Mouse (Mus musculus) liver (tissue): ENCODE data around the gene Gm21173.
"Not testable (repeated sequence)": the region's sequence is repeated elsewhere in the genome, so short reads cannot be mapped to it uniquely, and the experiment has no call there.

Experiments used
- DNase-seq: peaks from one replicate; pipeline ENCODE4 v3.0.0-alpha.2; 2020; ENCODE audit warnings: mixed read lengths

The Gm21173 gene

GRCm38 (mm10) chrY:76761300-76761699 lies at the start of gene Gm21173:
Gene Gm21173 (plus strand): TSS chrY:76761600.
- DNase-seq, result not testable (repeated sequence)
